Mouse (Mus musculus): ENCODE measurements around the gene Apoc1. TPM values are rescaled to one million over a fixed set of nuclear protein-coding genes. Genes with fewer than 3 reads are reported as not detected.
A peak's percentile ranks its signal among the peaks of the same experiment; 100 is the strongest.

Gene Apoc1
- polyA plus RNA-seq, 1 experiment from 2014 or later: 199 TPM

GRCm38 (mm10) chr7:19700299-19701068 lies 8.0 kb upstream of the Apoc1 start:
- peaks cover 53% of the 10 kb centered on the region for H3K4me1 ChIP-seq (replicated peaks; ENCODE audit: control insufficient read depth, insufficient read depth, low read length)
- H3K9ac ChIP-seq (ENCODE audit: low read depth, low read length): no peak overlapping the region
- peak overlapping the region; percentile 32 for H3K4me2 ChIP-seq
- WGBS: 50% methylated on average over 12 of the region's 12 CpGs
- no peaks in the 10 kb centered on the region for H3K9me3 ChIP-seq (ENCODE audit: control insufficient read depth, low read length)
- DNase-seq (ENCODE audit: low spot score) (no peak), ATAC-seq (replicated peaks; ENCODE audit: low FRiP score) (no peak)
- H3K27me3 ChIP-seq (replicated peaks; ENCODE audit: control insufficient read depth, insufficient read depth, low read length): no peaks in the 10 kb centered on the region
- peak overlapping the region; percentile 68 for H3K27ac ChIP-seq (ENCODE audit: low read depth, low read length)
- peaks cover 31% of the 10 kb centered on the region for H3K36me3 ChIP-seq (ENCODE audit: control insufficient read depth, insufficient read depth, low read length)
- no peak overlapping the region for H3K4me3 ChIP-seq (ENCODE audit: low read depth, low read length)

DNA sequence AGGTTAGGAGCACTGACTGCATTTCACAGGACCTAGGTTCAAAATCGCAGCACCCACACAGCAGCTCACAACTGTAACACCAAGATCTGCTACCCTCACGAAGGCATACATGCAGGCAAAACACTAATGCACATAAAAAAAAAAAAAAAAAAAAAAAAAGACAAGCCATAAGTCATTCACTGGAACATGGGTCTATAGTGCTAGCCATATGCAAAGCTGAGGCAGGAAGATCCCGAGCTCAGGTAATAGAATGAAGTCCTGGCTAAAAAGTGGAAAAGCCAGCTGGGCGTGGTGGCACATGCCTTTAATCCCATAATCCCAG lies 7.3 kb upstream of the Apoc1 start:
- Histone ChIP-seq H3K27ac (ENCODE audit: low read depth, low read length) (peak overlapping the region; percentile 68; the same call in 1 of the 2 replicates), H3K9ac (ENCODE audit: low read depth, low read length) (no peak overlapping the region), H3K4me3 (ENCODE audit: low read depth, low read length) (no peak overlapping the region), H3K36me3 (ENCODE audit: control insufficient read depth, insufficient read depth, low read length) (peaks cover 26% of the 10 kb centered on the region), H3K4me2 (peak overlapping the region; percentile 76; the same call in 1 of the 2 replicates), H3K9me3 (ENCODE audit: control insufficient read depth, low read length) (no peaks in the 10 kb centered on the region), H3K4me1 (replicated peaks; ENCODE audit: control insufficient read depth, insufficient read depth, low read length) (peaks cover 59% of the 10 kb centered on the region), H3K27me3 (replicated peaks; ENCODE audit: control insufficient read depth, insufficient read depth, low read length) (no peaks in the 10 kb centered on the region)
- 60% methylated on average over 4 of the region's 4 CpGs for WGBS
- ATAC-seq (replicated peaks; ENCODE audit: low FRiP score) (no peak), DNase-seq (ENCODE audit: low spot score) (no peak)

DNA sequence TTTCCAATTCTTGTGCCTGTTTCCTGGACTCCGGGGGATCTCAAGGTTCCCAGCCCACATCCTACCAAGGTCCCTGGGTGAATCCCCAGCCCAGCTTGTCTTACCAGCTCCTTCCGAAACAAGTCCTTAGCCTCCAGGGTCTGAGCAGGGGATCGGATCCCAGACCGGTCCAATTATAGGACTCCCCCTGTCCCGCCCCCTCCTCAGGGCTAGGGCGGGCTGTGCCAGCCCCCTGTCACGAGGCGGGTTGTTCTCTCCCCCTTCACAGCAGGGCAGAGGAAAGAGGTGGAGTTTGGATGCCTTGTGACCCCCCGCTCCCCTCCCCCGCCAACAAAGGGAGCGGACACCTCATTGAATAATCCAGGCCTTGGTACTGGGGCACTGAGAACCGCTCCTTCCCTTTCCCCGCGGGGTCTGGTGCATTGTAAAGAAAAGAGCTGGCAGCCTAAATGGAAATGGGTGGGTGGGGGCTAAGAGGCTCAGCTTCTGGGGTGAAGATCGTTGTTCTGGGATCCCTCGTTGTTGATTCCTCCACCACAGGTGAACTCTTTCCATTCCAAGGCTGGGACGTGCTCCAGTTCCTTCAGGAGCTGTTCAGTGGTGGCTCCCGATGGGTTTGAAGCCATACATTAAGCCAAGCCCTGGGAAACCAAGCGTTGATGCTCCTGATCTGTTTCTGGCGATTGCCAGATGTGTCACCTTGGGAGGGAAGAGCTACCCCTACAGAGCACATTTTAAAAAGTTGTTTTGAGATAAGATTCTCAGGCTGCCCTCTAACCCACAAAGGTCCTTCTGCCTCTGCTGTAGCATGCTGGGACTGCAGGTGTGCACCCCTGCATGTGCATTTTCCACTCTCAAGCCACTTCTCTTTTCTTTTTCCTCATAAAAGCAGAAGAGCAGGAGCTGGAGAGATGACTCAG lies 6.7 kb upstream of the Apoc1 start, which contains the start of gene Apoe:
Apoe (minus strand) TSS at position 282 of the 920 bp plus-strand sequence.
- ATAC-seq (replicated peaks; ENCODE audit: low FRiP score) (peak; percentile 54), DNase-seq (ENCODE audit: low spot score) (peak; percentile 65)
- WGBS: 4% methylated on average over 20 of the region's 20 CpGs
- Histone ChIP-seq H3K27ac (ENCODE audit: low read depth, low read length) (peak within 1 kb of the TSS; percentile 68), H3K9ac (ENCODE audit: low read depth, low read length) (peak within 1 kb of the TSS; percentile 69), H3K4me2 (peak within 1 kb of the TSS; percentile 76), H3K27me3 (replicated peaks; ENCODE audit: control insufficient read depth, insufficient read depth, low read length) (no peaks in the 10 kb centered on the region), H3K4me1 (replicated peaks; ENCODE audit: control insufficient read depth, insufficient read depth, low read length) (peaks cover 66% of the 10 kb centered on the region), H3K36me3 (ENCODE audit: control insufficient read depth, insufficient read depth, low read length) (peaks cover 24% of the 10 kb centered on the region), H3K4me3 (ENCODE audit: low read depth, low read length) (peak within 1 kb of the TSS; percentile 58), H3K9me3 (ENCODE audit: control insufficient read depth, low read length) (no peaks in the 10 kb centered on the region)

DNA sequence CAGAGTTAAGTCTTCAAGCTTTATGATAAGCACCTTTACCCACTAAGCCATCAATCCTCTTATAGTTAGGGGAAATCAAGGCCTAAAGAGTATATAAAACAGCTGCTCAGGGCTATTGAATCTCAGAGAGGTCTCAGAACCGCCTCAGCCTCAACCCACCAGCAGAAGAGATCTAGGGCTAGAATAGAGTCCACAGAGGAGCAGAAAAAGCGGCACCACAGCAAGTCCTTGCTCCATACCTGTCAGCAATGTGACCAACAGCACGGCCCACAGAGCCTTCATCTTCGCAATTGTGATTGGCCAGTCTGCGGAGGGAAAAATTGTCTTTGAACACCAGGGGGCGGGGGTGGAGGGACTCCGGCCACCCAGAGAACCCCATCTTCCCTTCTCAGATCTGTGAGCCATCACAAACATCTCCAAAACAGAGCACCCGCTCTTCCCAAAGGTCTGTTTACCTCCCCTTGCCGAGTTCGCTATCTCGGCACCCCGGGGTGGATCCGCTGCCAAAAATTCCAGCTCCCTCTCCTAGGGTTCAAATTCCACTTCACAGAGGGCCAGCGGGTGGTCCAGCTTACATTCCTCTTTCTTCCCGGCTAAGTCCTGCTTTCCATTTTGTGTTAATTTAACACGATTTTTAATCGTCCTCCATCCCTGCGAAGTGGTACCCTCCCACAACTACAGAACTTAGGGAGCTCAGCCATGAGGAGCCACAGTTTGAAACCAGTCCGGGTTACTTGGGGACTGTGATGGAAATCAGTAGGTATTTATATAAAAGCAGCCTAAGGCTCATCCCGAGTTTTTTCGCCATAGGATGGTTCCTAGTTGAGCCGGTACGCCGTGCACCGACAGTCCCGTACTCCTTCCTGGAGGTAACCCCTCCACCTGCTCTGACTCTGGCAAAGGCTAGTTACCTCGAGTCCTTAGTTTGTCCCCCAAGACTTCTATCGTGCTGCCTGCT lies 5.8 kb upstream of the Apoc1 start:
- WGBS: 4% methylated on average over 28 of the region's 28 CpGs
- ATAC-seq (replicated peaks; ENCODE audit: low FRiP score) (no peak), DNase-seq (ENCODE audit: low spot score) (no peak)
- peak overlapping the region; percentile 76 for H3K4me2 ChIP-seq
- H3K36me3 ChIP-seq (ENCODE audit: control insufficient read depth, insufficient read depth, low read length): peaks cover 22% of the 10 kb centered on the region
- peak overlapping the region; percentile 68 for H3K27ac ChIP-seq (ENCODE audit: low read depth, low read length)
- peak overlapping the region; percentile 69 for H3K9ac ChIP-seq (ENCODE audit: low read depth, low read length)
- no peaks in the 10 kb centered on the region for H3K9me3 ChIP-seq (ENCODE audit: control insufficient read depth, low read length)
- peak overlapping the region; percentile 58 for H3K4me3 ChIP-seq (ENCODE audit: low read depth, low read length)
- H3K27me3 ChIP-seq (replicated peaks; ENCODE audit: control insufficient read depth, insufficient read depth, low read length): no peaks in the 10 kb centered on the region
- peaks cover 75% of the 10 kb centered on the region for H3K4me1 ChIP-seq (replicated peaks; ENCODE audit: control insufficient read depth, insufficient read depth, low read length)

GRCm38 (mm10) chr7:19696336-19696873 lies 3.9 kb upstream of the Apoc1 start:
- WGBS: 83% methylated on average over 34 of the region's 34 CpGs
- Histone ChIP-seq H3K4me2 (peak overlapping the region; percentile 76), H3K9ac (ENCODE audit: low read depth, low read length) (no peak overlapping the region), H3K36me3 (ENCODE audit: control insufficient read depth, insufficient read depth, low read length) (peaks cover 12% of the 10 kb centered on the region), H3K27me3 (replicated peaks; ENCODE audit: control insufficient read depth, insufficient read depth, low read length) (no peaks in the 10 kb centered on the region), H3K9me3 (ENCODE audit: control insufficient read depth, low read length) (no peaks in the 10 kb centered on the region), H3K4me3 (ENCODE audit: low read depth, low read length) (peak overlapping the region; percentile 58), H3K4me1 (replicated peaks; ENCODE audit: control insufficient read depth, insufficient read depth, low read length) (peaks cover 73% of the 10 kb centered on the region), H3K27ac (ENCODE audit: low read depth, low read length) (peak overlapping the region; percentile 17; the same call in 1 of the 2 replicates)
- ATAC-seq (replicated peaks; ENCODE audit: low FRiP score): no peak
- DNase-seq (ENCODE audit: low spot score): no peak

- Histone ChIP-seq H3K27ac (ENCODE audit: low read depth, low read length) (peak overlapping the region; percentile 95; the same call in 1 of the 2 replicates), H3K27me3 (replicated peaks; ENCODE audit: control insufficient read depth, insufficient read depth, low read length) (no peaks in the 10 kb centered on the region), H3K9me3 (ENCODE audit: control insufficient read depth, low read length) (no peaks in the 10 kb centered on the region), H3K4me3 (ENCODE audit: low read depth, low read length) (no peak overlapping the region), H3K36me3 (ENCODE audit: control insufficient read depth, insufficient read depth, low read length) (peaks cover 12% of the 10 kb centered on the region), H3K4me2 (peak overlapping the region; percentile 76), H3K9ac (ENCODE audit: low read depth, low read length) (no peak overlapping the region), H3K4me1 (replicated peaks; ENCODE audit: control insufficient read depth, insufficient read depth, low read length) (peaks cover 69% of the 10 kb centered on the region)
- no peak for ATAC-seq (replicated peaks; ENCODE audit: low FRiP score)
- WGBS: 43% methylated on average over 6 of the region's 6 CpGs
- DNase-seq (ENCODE audit: low spot score): no peak
These were observed 3.4 kb upstream of the Apoc1 start for GRCm38 (mm10) chr7:19695881-19696280.

DNA sequence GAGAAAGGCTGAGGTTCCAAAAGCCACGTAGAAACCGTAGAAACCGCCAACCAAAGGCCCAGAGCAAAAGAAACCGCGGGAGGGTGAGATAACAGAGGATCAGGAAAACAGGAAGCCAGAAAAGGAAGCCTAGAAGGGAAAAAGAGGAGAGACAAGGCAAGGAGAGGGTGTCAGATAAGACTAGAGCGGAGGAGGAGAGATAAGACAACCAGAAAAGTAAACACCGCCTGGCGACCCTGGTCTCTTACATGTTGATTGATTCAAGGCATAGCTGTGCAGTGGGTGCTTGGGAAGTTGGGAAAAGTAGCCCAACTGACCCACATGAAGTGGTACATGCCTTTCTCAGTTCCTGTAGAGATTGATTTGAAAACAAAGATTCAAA lies 2.7 kb upstream of the Apoc1 start:
- no peaks in the 10 kb centered on the region for H3K9me3 ChIP-seq (ENCODE audit: control insufficient read depth, low read length)
- peaks cover 12% of the 10 kb centered on the region for H3K36me3 ChIP-seq (ENCODE audit: control insufficient read depth, insufficient read depth, low read length)
- whole genome bisulfite sequencing: 6% methylated on average over 8 of the region's 8 CpGs
- H3K27me3 ChIP-seq (replicated peaks; ENCODE audit: control insufficient read depth, insufficient read depth, low read length): no peaks in the 10 kb centered on the region
- ATAC-seq (replicated peaks; ENCODE audit: low FRiP score) (no peak), DNase-seq (ENCODE audit: low spot score) (no peak)
- peak overlapping the region; percentile 7; the same call in 1 of the 2 replicates for H3K4me3 ChIP-seq (ENCODE audit: low read depth, low read length)
- H3K4me1 ChIP-seq (replicated peaks; ENCODE audit: control insufficient read depth, insufficient read depth, low read length): peaks cover 62% of the 10 kb centered on the region
- H3K27ac ChIP-seq (ENCODE audit: low read depth, low read length): peak overlapping the region; percentile 95
- peak overlapping the region; percentile 76 for H3K4me2 ChIP-seq
- peak overlapping the region; percentile 32; the same call in 1 of the 2 replicates for H3K9ac ChIP-seq (ENCODE audit: low read depth, low read length)

All from liver, embryonic 11.5 days (tissue).